Mouse (Mus musculus) liver, embryonic 16.5 days (tissue): ENCODE results near the gene Dlx1. TPM values are rescaled to one million over a fixed set of nuclear protein-coding genes. Genes with fewer than 3 reads are reported as not detected.

Experiments used
- ATAC-seq: fragments of 200-750 bp; cut with Nextera tagmentation; 2 replicates; pipeline ENCODE4 v1.8.0; 2017; ENCODE audit warnings: low read depth, mild to moderate bottlenecking, moderate number of reproducible peaks, moderate library complexity
- H3K27ac ChIP-seq: fragments of 300-500 bp; sonication (generic); 2 replicates; pipeline ENCODE4 v1.5.1; 2014; ENCODE audit warnings: mild to moderate bottlenecking, low read length
- H3K27me3 ChIP-seq: fragments of 300-500 bp; sonication (generic); 2 replicates; pipeline ENCODE4 v1.6.1; 2014; ENCODE audit warnings: low read depth, low read length, mixed read lengths; ENCODE audit not compliant: control insufficient read depth, insufficient read depth
- H3K36me3 ChIP-seq: fragments of 300-500 bp; sonication (generic); 2 replicates; pipeline ENCODE4 v1.6.1; 2014; ENCODE audit warnings: mild to moderate bottlenecking; ENCODE audit not compliant: control insufficient read depth, insufficient read depth
- H3K4me1 ChIP-seq: fragments of 300-500 bp; sonication (generic); 2 replicates; pipeline ENCODE4 v1.6.1; 2014; ENCODE audit warnings: low read depth, low read length, mixed read lengths; ENCODE audit not compliant: control insufficient read depth
- H3K4me2 ChIP-seq: fragments of 300-500 bp; sonication (generic); 2 replicates; pipeline ENCODE4 v1.6.1; 2014; ENCODE audit warnings: low read depth, low read length, mixed read lengths
- H3K4me3 ChIP-seq: fragments of 300-500 bp; sonication (generic); 2 replicates; pipeline ENCODE4 v1.5.1; 2014; ENCODE audit warnings: low read depth, mild to moderate bottlenecking, low read length
- H3K9ac ChIP-seq: fragments of 300-500 bp; sonication (generic); 2 replicates; pipeline ENCODE4 v1.6.1; 2014; ENCODE audit warnings: low read depth, low read length
- H3K9me3 ChIP-seq: fragments of 300-500 bp; sonication (generic); replicated peaks from 2 replicates; pipeline ENCODE4 v1.6.1; 2016; ENCODE audit warnings: low read length; ENCODE audit not compliant: control insufficient read depth
- WGBS: fragments of 180-500 bp; shearing (Covaris S2); extraction: QIAGEN DNeasy Blood & Tissue Kit; methylation state at CpG from one replicate; pipeline ENCODE4 v1.1.7; 2014; ENCODE audit not compliant: insufficient replicate concordance; 5-methylcytosine and 5-hydroxymethylcytosine counted together
- polyA plus RNA-seq: library from polyadenylated mRNA; unstranded; fragments of >200 nt; fragmentation: Nextera tagmentation; extraction: Ambion mirVana; gene quantifications from 2 replicates; pipeline ENCODE4 v1.2.1, GENCODE M21; 2015

Gene Dlx1
- polyA plus RNA-seq, 1 experiment from 2014 or later = 0.06 TPM

- Histone ChIP-seq H3K9me3 (no peaks in the 10 kb centered on the region), H3K27ac (no peak overlapping the region), H3K4me3 (no peak overlapping the region), H3K27me3 (peaks cover 65% of the 10 kb centered on the region), H3K9ac (no peak overlapping the region), H3K36me3 (no peaks in the 10 kb centered on the region), H3K4me1 (peaks cover 10% of the 10 kb centered on the region), H3K4me2 (no peak overlapping the region)
- WGBS = 33% methylated on average over 13 of the region's 13 CpGs
- ATAC-seq = no peak
Measured at GRCm38 (mm10) chr2:71524763-71525162, 3.1 kb upstream of the Dlx1 start.

DNA sequence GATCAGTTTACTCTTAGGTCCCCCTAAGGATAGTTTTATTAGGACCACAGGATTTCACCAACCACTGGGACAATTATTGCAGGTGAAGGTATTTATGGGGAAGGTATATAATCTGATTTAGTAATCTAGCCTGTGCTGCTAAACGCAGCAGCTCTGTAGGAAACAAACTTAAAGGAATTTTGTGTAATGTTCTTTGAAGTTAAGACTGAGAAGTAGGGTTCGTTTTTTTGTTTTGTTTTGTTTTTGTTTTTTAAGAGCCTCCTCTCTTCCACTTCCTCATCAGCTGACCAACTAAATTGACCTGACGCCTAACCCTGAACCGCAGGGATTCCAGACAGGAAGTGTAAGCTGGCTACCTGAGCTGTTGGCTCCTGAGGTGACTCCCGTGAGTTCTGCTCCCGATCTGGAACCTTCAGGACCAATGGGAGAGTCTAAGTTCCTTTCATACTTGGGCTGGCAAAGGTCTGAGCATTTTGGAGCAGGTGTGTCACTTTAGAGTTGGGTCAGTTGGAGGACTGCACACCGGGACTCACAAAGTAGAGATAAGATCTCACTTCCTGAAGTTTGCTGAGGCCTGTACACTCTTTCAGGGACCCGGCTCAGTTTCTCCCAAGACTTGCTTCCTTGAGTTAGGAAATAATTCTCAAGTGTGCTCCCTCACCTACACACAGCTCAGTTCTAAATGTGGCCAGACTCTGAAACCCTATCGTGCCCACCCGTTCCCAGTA lies 1.2 kb upstream of the Dlx1 start:
- no peaks in the 10 kb centered on the region for H3K36me3 ChIP-seq
- H3K4me1 ChIP-seq = peaks cover 14% of the 10 kb centered on the region
- no peak overlapping the region for H3K27ac ChIP-seq
- H3K4me3 ChIP-seq = no peak overlapping the region
- no peak overlapping the region for H3K9ac ChIP-seq
- 2% methylated on average over 10 of the region's 10 CpGs for WGBS
- ATAC-seq = no peak
- H3K9me3 ChIP-seq = no peaks in the 10 kb centered on the region
- peaks cover 85% of the 10 kb centered on the region for H3K27me3 ChIP-seq
- H3K4me2 ChIP-seq = no peak overlapping the region

GRCm38 (mm10) chr2:71527323-71528013 lies 445 bp upstream of the Dlx1 start:
- WGBS = 2% methylated on average over 24 of the region's 24 CpGs

GRCm38 (mm10) chr2:71528714-71529510 lies 999 bp downstream of the Dlx1 start:
- peaks cover 97% of the 10 kb centered on the region for H3K27me3 ChIP-seq
- peaks cover 14% of the 10 kb centered on the region for H3K4me1 ChIP-seq
- peak overlapping the region; percentile 83 for H3K4me2 ChIP-seq
- no peak overlapping the region for H3K9ac ChIP-seq
- no peaks in the 10 kb centered on the region for H3K9me3 ChIP-seq
- no peak overlapping the region for H3K27ac ChIP-seq
- peak; percentile 27; the same call in 1 of the 2 replicates for ATAC-seq
- under 1% methylated on average over 54 of the region's 57 CpGs for WGBS
- no peaks in the 10 kb centered on the region for H3K36me3 ChIP-seq
- H3K4me3 ChIP-seq = peak overlapping the region; percentile 57

More at GRCm38 (mm10) chr2:71527323-71528013, 445 bp upstream of the Dlx1 start:
- H3K9me3 ChIP-seq = no peaks in the 10 kb centered on the region
- no peak overlapping the region for H3K4me3 ChIP-seq
- peaks cover 92% of the 10 kb centered on the region for H3K27me3 ChIP-seq
- H3K4me2 ChIP-seq = no peak overlapping the region
- H3K4me1 ChIP-seq = peaks cover 14% of the 10 kb centered on the region
- no peak overlapping the region for H3K9ac ChIP-seq
- no peak for ATAC-seq
- no peaks in the 10 kb centered on the region for H3K36me3 ChIP-seq
- H3K27ac ChIP-seq = no peak overlapping the region

GRCm38 (mm10) chr2:71529511-71530351 lies 1.8 kb downstream of the Dlx1 start:
- Histone ChIP-seq H3K9me3 (no peaks in the 10 kb centered on the region), H3K27ac (no peak overlapping the region), H3K27me3 (peaks cover 99% of the 10 kb centered on the region), H3K4me2 (peak overlapping the region; percentile 83), H3K4me1 (peaks cover 14% of the 10 kb centered on the region), H3K9ac (no peak overlapping the region), H3K36me3 (no peaks in the 10 kb centered on the region), H3K4me3 (peak overlapping the region; percentile 57)
- peak; percentile 88 for ATAC-seq
- WGBS = under 1% methylated on average over 48 of the region's 60 CpGs

DNA sequence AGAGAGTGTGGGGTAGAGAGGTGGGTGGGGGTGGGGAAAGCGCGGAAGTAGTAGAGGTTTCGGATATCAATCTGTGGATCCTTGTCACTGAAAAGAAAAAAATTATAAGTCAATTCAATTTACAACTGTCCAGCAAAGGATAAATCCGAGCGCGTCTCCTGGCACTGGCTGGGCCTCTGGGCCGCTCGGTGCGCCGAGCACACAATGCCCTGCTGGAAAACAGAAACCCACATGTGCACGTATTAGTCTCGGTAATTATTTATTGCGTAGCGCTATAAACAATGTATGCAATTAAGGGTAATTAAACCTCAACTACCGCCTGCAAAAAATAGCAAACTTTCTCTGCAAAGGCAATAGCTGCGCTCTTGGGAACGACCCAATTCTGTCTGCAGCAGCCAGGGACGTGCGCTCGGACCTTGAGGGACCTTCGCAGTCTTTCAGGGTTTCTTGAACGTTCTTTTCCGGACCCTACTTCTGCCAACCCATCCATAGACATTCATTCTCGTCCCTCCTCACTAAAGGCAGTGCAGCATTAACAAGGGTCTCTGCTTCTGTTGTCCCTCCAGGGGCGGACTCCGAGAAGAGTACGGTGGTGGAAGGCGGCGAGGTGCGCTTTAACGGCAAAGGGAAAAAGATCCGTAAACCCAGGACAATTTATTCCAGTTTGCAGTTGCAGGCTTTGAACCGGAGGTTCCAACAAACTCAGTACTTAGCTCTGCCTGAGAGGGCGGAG lies 2.6 kb downstream of the Dlx1 start:
- Histone ChIP-seq H3K9me3 (no peaks in the 10 kb centered on the region), H3K27ac (no peak overlapping the region), H3K9ac (no peak overlapping the region), H3K36me3 (no peaks in the 10 kb centered on the region), H3K27me3 (peaks cover 98% of the 10 kb centered on the region), H3K4me1 (peaks cover 14% of the 10 kb centered on the region), H3K4me3 (no peak overlapping the region), H3K4me2 (no peak overlapping the region)
- no peak for ATAC-seq
- 2% methylated on average over 34 of the region's 34 CpGs for WGBS

DNA sequence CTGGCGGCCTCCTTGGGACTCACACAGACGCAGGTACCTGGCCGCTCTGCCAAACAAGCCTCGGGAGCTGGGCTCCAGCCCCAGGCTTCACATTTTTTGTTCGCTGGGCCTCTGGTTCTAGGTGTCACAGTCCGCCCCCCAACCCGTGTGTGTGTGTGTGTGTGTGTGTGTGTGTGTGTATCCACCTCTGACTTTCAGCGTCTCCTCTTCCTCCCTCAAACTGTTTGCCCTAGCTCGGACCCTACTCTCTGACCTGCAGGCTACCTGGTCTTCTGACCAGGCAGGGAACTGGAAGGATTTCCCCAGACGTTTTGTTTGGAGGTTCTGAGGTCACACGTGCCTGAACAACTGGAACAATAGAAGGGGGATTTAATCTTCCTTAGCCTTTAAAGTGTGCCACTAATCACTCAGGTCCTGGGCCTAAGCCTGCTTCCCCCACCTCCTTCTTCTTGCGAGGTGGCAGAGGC lies 3.2 kb downstream of the Dlx1 start:
- WGBS = 2% methylated on average over 12 of the region's 12 CpGs
- no peaks in the 10 kb centered on the region for H3K9me3 ChIP-seq
- no peak overlapping the region for H3K4me2 ChIP-seq
- H3K4me3 ChIP-seq = no peak overlapping the region
- H3K27me3 ChIP-seq = peaks cover 97% of the 10 kb centered on the region
- H3K27ac ChIP-seq = no peak overlapping the region
- H3K9ac ChIP-seq = no peak overlapping the region
- peaks cover 14% of the 10 kb centered on the region for H3K4me1 ChIP-seq
- no peaks in the 10 kb centered on the region for H3K36me3 ChIP-seq
- no peak for ATAC-seq
